Mouse (Mus musculus) ES-Bruce4 (cell line): ENCODE results near the gene Qser1.

ENCODE experiments used
- CTCF ChIP-seq: IDR thresholded peaks from one replicate; pipeline ENCODE4 v1.8.1; 2011; ENCODE audit warnings: low read depth, low read length
- EP300 ChIP-seq: IDR thresholded peaks from 2 replicates; pipeline ENCODE4 v1.6.1; 2011; ENCODE audit warnings: low read depth, low read length; ENCODE audit not compliant: insufficient read depth
- POLR2A ChIP-seq: IDR thresholded peaks from one replicate; pipeline ENCODE4 v1.8.1; 2011; ENCODE audit warnings: low read length; ENCODE audit not compliant: insufficient read depth

DNA sequence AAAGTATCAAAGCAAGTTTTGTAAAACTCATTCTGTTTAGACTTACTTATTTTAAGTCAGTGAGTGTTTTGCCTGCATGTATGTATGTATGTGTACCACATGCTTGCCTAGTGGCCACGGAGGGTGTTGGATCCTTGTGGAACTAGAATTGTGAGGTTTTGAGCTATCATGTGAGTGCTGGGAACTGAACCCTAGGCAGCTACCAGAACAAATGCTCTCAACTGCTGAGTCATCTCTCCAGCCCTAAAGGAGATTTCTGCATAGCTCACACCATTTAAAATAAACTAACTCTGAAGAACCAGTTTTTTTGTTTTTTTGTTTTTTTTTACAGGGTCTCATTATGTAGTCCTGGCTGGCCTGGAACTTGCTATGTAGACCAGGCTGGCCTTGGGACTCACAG, 39.7 kb upstream of the Qser1 start:
- no peak for TF ChIP-seq CTCF
- TF ChIP-seq EP300, result no peak
- TF ChIP-seq POLR2A, result no peak
